Mouse (Mus musculus) lung, embryonic 14.5 days (tissue): ENCODE results near the gene L3mbtl3. TPM values are rescaled to one million over a fixed set of nuclear protein-coding genes. Genes with fewer than 3 reads are reported as not detected.

Experiments
- ATAC-seq: fragments of 200-750 bp; cut with Nextera tagmentation; 2 replicates; pipeline ENCODE4 v1.8.0; 2017; ENCODE audit warnings: mild to moderate bottlenecking, moderate TSS enrichment, moderate library complexity; ENCODE audit not compliant: insufficient read depth
- DNase-seq: peaks from one replicate; pipeline ENCODE4 v3.0.0-alpha.2; 2015
- H3K27ac ChIP-seq: fragments of 300-500 bp; sonication (generic); 2 replicates; pipeline ENCODE4 v1.5.1; 2014; ENCODE audit warnings: low read depth, mild to moderate bottlenecking, moderate library complexity
- H3K27me3 ChIP-seq: fragments of 300-500 bp; sonication (generic); 2 replicates; pipeline ENCODE4 v1.6.1; 2014; ENCODE audit warnings: low read length, control low read depth; ENCODE audit not compliant: insufficient read depth
- H3K36me3 ChIP-seq: fragments of 300-500 bp; sonication (generic); 2 replicates; pipeline ENCODE4 v1.6.1; 2014; ENCODE audit warnings: control low read depth; ENCODE audit not compliant: insufficient read depth
- H3K4me1 ChIP-seq: fragments of 300-500 bp; sonication (generic); 2 replicates; pipeline ENCODE4 v1.6.1; 2014; ENCODE audit warnings: antibody characterized with exemption, control low read depth; ENCODE audit not compliant: insufficient read depth
- H3K4me2 ChIP-seq: fragments of 300-500 bp; sonication (generic); 2 replicates; pipeline ENCODE4 v1.6.1; 2014; ENCODE audit warnings: mild to moderate bottlenecking
- H3K4me3 ChIP-seq: fragments of 300-500 bp; sonication (generic); 2 replicates; pipeline ENCODE4 v1.5.1; 2014; ENCODE audit warnings: low read depth, low read length
- H3K9ac ChIP-seq: fragments of 300-500 bp; sonication (generic); 2 replicates; pipeline ENCODE4 v1.6.1; 2014
- H3K9me3 ChIP-seq: fragments of 300-500 bp; sonication (generic); 2 replicates; pipeline ENCODE4 v1.6.1; 2016; ENCODE audit warnings: low read depth, low read length, control low read depth
- CTCF ChIP-seq: IDR thresholded peaks from 2 replicates; pipeline ENCODE4 v1.5.1; 2016; ENCODE audit warnings: antibody characterized with exemption, low read depth
- WGBS: fragments of 180-500 bp; shearing (Covaris S2); extraction: QIAGEN DNeasy Blood & Tissue Kit; methylation state at CpG from one replicate; pipeline ENCODE4 v1.1.7; 2014; 5-methylcytosine and 5-hydroxymethylcytosine counted together
- microRNA-seq: library from miRNA; unstranded; fragments of <30 nt; microRNA quantifications from one replicate; pipeline ENCODE4, GENCODE M21; 2016; ENCODE audit warnings: borderline number of aligned reads
- polyA plus RNA-seq: library from polyadenylated mRNA; unstranded; fragments of >200 nt; fragmentation: Nextera tagmentation; extraction: Ambion mirVana; gene quantifications from 2 replicates; pipeline ENCODE4 v1.2.1, GENCODE M21; 2014

Gene L3mbtl3
- polyA plus RNA-seq, 1 experiment from 2014 or later = 19.7 TPM

DNA sequence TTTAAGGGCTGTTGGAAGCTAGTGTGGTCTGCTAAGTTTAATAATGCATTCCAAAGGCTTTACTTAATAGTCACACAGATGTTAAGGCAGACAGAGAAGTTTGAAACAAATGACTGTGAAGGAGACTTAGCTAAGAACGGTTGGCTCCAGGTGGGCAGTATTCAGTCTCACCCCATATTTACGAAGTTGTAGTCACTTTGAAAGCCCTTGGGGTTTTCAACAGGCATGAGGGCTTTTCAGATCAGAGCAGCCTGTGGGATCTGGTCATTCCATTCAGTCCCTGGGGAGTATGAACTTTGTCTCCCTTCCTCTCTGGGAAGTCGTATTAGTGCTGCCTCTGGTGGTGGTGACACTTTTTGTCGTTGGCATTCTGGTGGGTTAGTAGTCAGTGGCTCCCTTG lies 137.2 kb downstream of the L3mbtl3 start:
- Histone ChIP-seq H3K9ac (no peak overlapping the region), H3K27me3 (no peaks in the 10 kb centered on the region), H3K36me3 (no peaks in the 10 kb centered on the region), H3K4me1 (no peaks in the 10 kb centered on the region; the same call in 1 of the 2 replicates), H3K4me2 (no peak overlapping the region), H3K4me3 (no peak overlapping the region), H3K27ac (peak overlapping the region; percentile 71), H3K9me3 (no peaks in the 10 kb centered on the region)
- ATAC-seq (peak; percentile 45; the same call in 1 of the 2 replicates), DNase-seq (peak; percentile 41)
- WGBS = 23% methylated on average over 4 of the region's 4 CpGs
- TF ChIP-seq CTCF = peak; percentile 33; the same call in 1 of the 2 replicates

DNA sequence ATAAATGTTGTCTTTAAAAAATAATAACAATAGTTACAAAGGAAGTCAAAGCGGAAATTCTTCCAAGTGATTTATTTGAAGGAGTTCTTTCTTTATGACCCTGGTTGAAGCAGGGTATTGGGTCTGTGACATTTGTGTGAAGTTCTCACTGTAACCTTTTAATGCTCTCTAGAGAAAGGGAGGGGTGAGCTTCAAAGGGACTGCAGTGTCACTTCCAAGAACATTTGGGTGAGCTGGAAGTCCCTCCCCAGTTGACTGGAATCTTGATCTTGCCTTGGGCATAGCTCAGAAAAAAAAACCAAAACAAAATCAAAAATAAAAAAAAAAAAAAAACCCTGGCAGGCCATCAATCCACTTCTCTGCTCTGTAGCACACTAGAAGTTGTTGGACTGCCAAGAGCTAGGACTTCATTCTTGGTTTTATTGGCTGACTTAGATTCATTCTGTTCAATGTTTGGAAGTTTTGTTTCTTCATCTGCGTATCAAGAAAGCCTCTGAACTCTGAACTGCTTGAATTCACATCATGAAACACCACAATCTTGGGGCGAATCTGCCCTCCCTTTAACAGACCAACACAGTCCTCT lies 143.6 kb downstream of the L3mbtl3 start:
- peak; percentile 68 for ATAC-seq

DNA sequence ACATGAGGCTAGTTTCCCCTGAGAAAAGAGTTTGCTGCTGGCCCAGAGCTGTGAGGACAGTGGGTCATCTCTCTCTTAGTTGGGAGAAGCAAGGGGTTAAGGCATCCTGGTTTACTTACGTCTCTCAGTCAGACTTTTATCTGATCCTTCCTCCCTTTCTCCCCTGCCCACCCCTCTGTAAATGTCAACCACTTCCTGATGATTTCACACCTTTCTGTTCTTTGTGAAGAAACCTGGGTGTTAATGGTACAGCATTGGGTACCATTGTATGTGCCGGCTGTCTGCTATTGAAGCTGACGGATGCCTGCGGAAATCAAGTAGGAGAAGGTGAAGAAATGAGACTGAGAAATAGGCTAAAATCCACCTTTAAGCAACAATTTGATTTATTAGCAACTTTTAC lies 146.3 kb downstream of the L3mbtl3 start, which contains the start of gene Samd3:
Samd3 (plus strand) TSS at position 220 of the 400 bp plus-strand sequence.
- H3K4me3 ChIP-seq = no peak within 1 kb of the TSS
- 65% methylated on average over 4 of the region's 4 CpGs for WGBS

More for the DNA sequence above, 143.6 kb downstream of the L3mbtl3 start:
- H3K36me3 ChIP-seq = no peaks in the 10 kb centered on the region
- H3K9ac ChIP-seq = no peak overlapping the region
- no peak overlapping the region for H3K4me2 ChIP-seq
- no peak for TF ChIP-seq CTCF
- peak overlapping the region; percentile 46; the same call in 1 of the 2 replicates for H3K27ac ChIP-seq
- H3K27me3 ChIP-seq = no peaks in the 10 kb centered on the region
- no peaks in the 10 kb centered on the region for H3K9me3 ChIP-seq
- WGBS = 58% methylated on average over 3 of the region's 3 CpGs
- DNase-seq = peak; percentile 53
- H3K4me3 ChIP-seq = no peak overlapping the region
- H3K4me1 ChIP-seq = no peaks in the 10 kb centered on the region

DNA sequence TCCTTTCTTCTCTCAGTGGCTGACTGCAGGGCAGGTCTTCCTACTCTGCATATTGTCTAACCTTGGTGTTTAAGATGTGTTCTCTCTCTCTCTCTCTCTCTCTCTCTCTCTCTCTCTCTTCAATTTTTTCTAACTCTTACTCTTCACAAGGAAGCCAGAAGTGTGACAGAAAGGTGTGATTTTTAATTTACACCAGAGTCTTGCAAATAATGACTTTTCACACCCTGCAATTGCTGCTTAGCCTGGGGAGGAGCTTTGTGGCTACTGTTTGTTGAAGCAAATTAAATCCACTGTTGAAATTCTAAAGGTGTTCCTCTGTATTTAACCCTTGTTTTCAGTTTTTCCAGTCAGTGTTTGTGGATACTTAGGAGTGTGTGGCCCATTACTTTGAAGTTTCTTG lies 147.6 kb downstream of the L3mbtl3 start:
- no peak for ATAC-seq
- Histone ChIP-seq H3K36me3 (no peaks in the 10 kb centered on the region), H3K4me2 (no peak overlapping the region), H3K27me3 (no peaks in the 10 kb centered on the region), H3K4me3 (no peak overlapping the region), H3K27ac (no peak overlapping the region), H3K4me1 (no peaks in the 10 kb centered on the region), H3K9me3 (no peaks in the 10 kb centered on the region), H3K9ac (no peak overlapping the region)
- no peak for DNase-seq
- TF ChIP-seq CTCF = no peak

More for the DNA sequence above, 146.3 kb downstream of the L3mbtl3 start, which contains the start of gene Samd3:
- Histone ChIP-seq H3K36me3 (no peaks in the 10 kb centered on the region), H3K9ac (no peak within 1 kb of the TSS), H3K27me3 (no peaks in the 10 kb centered on the region), H3K4me2 (no peak within 1 kb of the TSS), H3K27ac (no peak within 1 kb of the TSS), H3K9me3 (no peaks in the 10 kb centered on the region), H3K4me1 (no peaks in the 10 kb centered on the region)
- DNase-seq (no peak), ATAC-seq (no peak)
- no peak for TF ChIP-seq CTCF

DNA sequence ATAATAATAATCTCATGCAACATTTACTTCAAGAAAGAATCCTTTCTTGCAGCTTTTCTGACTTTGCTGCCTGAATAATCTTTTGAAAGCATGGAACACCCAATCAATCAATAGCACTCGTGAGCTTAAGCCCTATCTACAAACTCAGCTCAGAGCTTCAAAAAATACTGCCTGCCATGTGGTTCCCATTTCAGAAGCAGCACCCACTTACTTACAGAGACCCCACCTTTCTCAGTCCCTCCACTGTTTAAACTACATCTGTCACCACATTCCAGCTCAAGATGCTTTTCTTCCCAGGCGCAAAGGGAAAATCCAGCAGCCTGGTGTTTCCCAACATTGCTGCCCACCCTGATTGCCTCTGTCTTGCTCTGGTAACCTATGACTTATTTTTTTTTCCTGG lies 149.0 kb downstream of the L3mbtl3 start:
- Histone ChIP-seq H3K9ac (no peak overlapping the region), H3K4me3 (no peak overlapping the region), H3K36me3 (no peaks in the 10 kb centered on the region), H3K9me3 (no peaks in the 10 kb centered on the region), H3K27ac (peak overlapping the region; percentile 39; the same call in 1 of the 2 replicates), H3K27me3 (no peaks in the 10 kb centered on the region), H3K4me1 (no peaks in the 10 kb centered on the region), H3K4me2 (no peak overlapping the region)
- DNase-seq = peak; percentile 82
- WGBS = 13% methylated on average over 2 of the region's 2 CpGs
- ATAC-seq = peak; percentile 99
- TF ChIP-seq CTCF = no peak

DNA sequence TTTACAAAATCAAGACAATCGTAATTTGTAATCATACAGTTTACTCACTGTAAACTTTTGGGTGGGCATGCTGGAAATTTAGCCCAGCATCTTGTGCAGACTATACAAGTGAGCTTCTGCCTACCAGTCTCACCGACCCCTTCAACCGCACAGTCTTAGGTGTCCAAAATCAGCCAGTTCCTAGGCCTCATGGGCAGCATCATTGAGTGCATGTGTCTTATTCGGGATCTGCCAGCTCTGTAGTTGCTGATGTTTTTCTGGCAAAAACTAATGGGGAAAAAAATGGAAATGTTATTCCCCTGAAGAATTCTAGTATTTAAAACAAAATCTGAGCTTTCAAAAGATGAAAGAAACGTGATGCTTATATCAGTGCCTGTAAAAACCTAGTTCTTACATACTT lies 149.5 kb downstream of the L3mbtl3 start:
- Histone ChIP-seq H3K4me2 (no peak overlapping the region), H3K4me3 (no peak overlapping the region), H3K27ac (peak overlapping the region; percentile 86), H3K9ac (no peak overlapping the region), H3K36me3 (no peaks in the 10 kb centered on the region), H3K27me3 (no peaks in the 10 kb centered on the region), H3K9me3 (no peaks in the 10 kb centered on the region), H3K4me1 (no peaks in the 10 kb centered on the region)
- no peak for TF ChIP-seq CTCF
- ATAC-seq = peak; percentile 79; the same call in 1 of the 2 replicates
- WGBS = 35% methylated on average over 5 of the region's 5 CpGs
- peak; percentile 60 for DNase-seq

Small RNAs within 50 kb of the gene (microRNA-seq; reads per million reads assigned to microRNA genes)
- gene Gm27754 = not detected

Other genes starting within 250 kb of the L3mbtl3 start
- 0.32 and 0.51 TPM in 2 replicates for gene Samd3, start 146.3 kb downstream of the L3mbtl3 start, polyA plus RNA-seq